Mouse (Mus musculus): Measurements from ENCODE around the gene Dlgap4. TPM values are rescaled to one million over a fixed set of nuclear protein-coding genes. Genes with fewer than 3 reads are reported as not detected.

Dlgap4 gene
- polyA plus RNA-seq, 1 experiment from 2014 or later = 57.8 TPM

- Histone ChIP-seq H3K27ac (ENCODE audit: low read length) (no peak overlapping the region), H3K4me2 (ENCODE audit: low read depth, low read length) (no peak overlapping the region), H3K9me3 (replicated peaks; ENCODE audit: control insufficient read depth, low read length) (peaks cover 3% of the 10 kb centered on the region; the same call in 1 of the 2 replicates), H3K9ac (ENCODE audit: low read length) (no peak overlapping the region), H3K4me3 (ENCODE audit: low read length) (no peak overlapping the region), H3K27me3 (ENCODE audit: control insufficient read depth, insufficient read depth, low read length) (peaks cover 11% of the 10 kb centered on the region; the same call in 1 of the 2 replicates), H3K36me3 (ENCODE audit: control insufficient read depth, insufficient read depth) (no peaks in the 10 kb centered on the region), H3K4me1 (ENCODE audit: control insufficient read depth, insufficient read depth, low read length) (no peaks in the 10 kb centered on the region)
- WGBS = 65% methylated on average over 6 of the region's 6 CpGs
- no peak for ATAC-seq (replicated peaks; ENCODE audit: extremely low read depth, insufficient read depth, low FRiP score)
These were observed 31.6 kb downstream of the Dlgap4 start for GRCm38 (mm10) chr2:156645145-156645544.

DNA sequence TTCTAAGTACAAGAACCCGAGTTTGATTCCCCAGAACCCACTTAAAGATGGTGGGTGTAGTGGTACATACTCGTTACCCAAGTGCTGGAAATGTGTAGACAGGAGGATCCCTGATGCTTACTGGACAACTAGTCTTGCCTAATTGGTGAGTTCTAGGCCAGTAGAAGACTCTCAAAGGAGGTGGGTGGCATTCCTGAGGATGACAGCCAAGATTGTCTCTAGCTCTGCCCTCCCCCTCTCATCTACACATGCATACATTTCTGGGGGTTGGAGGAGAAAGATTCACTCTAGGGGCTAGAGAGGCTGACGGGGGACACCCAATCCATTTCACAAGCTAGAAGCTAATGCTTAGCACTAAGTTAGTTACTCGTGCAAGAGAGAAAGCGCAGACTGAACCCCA lies 33.4 kb downstream of the Dlgap4 start:
- no peak for ATAC-seq (replicated peaks; ENCODE audit: extremely low read depth, insufficient read depth, low FRiP score)
- H3K27ac ChIP-seq (ENCODE audit: low read length) = no peak overlapping the region
- no peaks in the 10 kb centered on the region for H3K36me3 ChIP-seq (ENCODE audit: control insufficient read depth, insufficient read depth)
- no peaks in the 10 kb centered on the region for H3K4me1 ChIP-seq (ENCODE audit: control insufficient read depth, insufficient read depth, low read length)
- H3K9me3 ChIP-seq (replicated peaks; ENCODE audit: control insufficient read depth, low read length) = peaks cover 3% of the 10 kb centered on the region; the same call in 1 of the 2 replicates
- no peak overlapping the region for H3K4me2 ChIP-seq (ENCODE audit: low read depth, low read length)
- 62% methylated on average over 5 of the region's 5 CpGs for WGBS
- peaks cover 14% of the 10 kb centered on the region; the same call in 1 of the 2 replicates for H3K27me3 ChIP-seq (ENCODE audit: control insufficient read depth, insufficient read depth, low read length)
- no peak overlapping the region for H3K4me3 ChIP-seq (ENCODE audit: low read length)
- no peak overlapping the region for H3K9ac ChIP-seq (ENCODE audit: low read length)

GRCm38 (mm10) chr2:156648042-156648441 lies 34.5 kb downstream of the Dlgap4 start:
- Histone ChIP-seq H3K9me3 (replicated peaks; ENCODE audit: control insufficient read depth, low read length) (no peaks in the 10 kb centered on the region), H3K4me1 (ENCODE audit: control insufficient read depth, insufficient read depth, low read length) (no peaks in the 10 kb centered on the region), H3K27me3 (ENCODE audit: control insufficient read depth, insufficient read depth, low read length) (peaks cover 19% of the 10 kb centered on the region; the same call in 1 of the 2 replicates), H3K9ac (ENCODE audit: low read length) (no peak overlapping the region), H3K4me3 (ENCODE audit: low read length) (no peak overlapping the region), H3K4me2 (ENCODE audit: low read depth, low read length) (no peak overlapping the region), H3K27ac (ENCODE audit: low read length) (no peak overlapping the region), H3K36me3 (ENCODE audit: control insufficient read depth, insufficient read depth) (no peaks in the 10 kb centered on the region)
- ATAC-seq (replicated peaks; ENCODE audit: extremely low read depth, insufficient read depth, low FRiP score) = no peak
- WGBS = 64% methylated on average over 5 of the region's 5 CpGs

GRCm38 (mm10) chr2:156649450-156649849 lies 35.9 kb downstream of the Dlgap4 start:
- no peak for ATAC-seq (replicated peaks; ENCODE audit: extremely low read depth, insufficient read depth, low FRiP score)
- peaks cover 21% of the 10 kb centered on the region; the same call in 1 of the 2 replicates for H3K27me3 ChIP-seq (ENCODE audit: control insufficient read depth, insufficient read depth, low read length)

DNA sequence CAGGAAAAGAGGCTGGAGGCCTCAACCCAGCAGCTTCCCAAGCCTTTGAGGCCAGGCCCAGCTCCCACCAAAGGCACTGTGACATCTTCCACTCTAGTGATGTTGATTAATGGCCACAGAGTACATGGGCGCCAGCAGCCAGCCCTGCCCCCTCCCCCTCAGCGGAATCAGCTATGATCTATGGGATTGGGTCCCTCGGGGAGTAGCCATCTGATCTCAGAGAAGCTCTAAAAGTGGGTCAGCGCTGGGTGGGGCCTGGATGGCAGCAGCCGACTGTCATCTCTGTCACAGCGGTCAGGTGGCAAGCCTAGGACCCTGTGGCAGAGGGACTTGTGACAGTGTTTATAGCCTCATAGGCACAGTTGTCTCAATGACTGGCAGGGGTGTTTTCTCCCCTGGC lies 37.5 kb downstream of the Dlgap4 start:
- Histone ChIP-seq H3K27me3 (ENCODE audit: control insufficient read depth, insufficient read depth, low read length) (peaks cover 22% of the 10 kb centered on the region; the same call in 1 of the 2 replicates), H3K4me2 (ENCODE audit: low read depth, low read length) (no peak overlapping the region), H3K36me3 (ENCODE audit: control insufficient read depth, insufficient read depth) (no peaks in the 10 kb centered on the region), H3K9me3 (replicated peaks; ENCODE audit: control insufficient read depth, low read length) (no peaks in the 10 kb centered on the region), H3K27ac (ENCODE audit: low read length) (no peak overlapping the region), H3K4me1 (ENCODE audit: control insufficient read depth, insufficient read depth, low read length) (no peaks in the 10 kb centered on the region), H3K4me3 (ENCODE audit: low read length) (no peak overlapping the region), H3K9ac (ENCODE audit: low read length) (no peak overlapping the region)
- ATAC-seq (replicated peaks; ENCODE audit: extremely low read depth, insufficient read depth, low FRiP score) = no peak
- 68% methylated on average over 6 of the region's 6 CpGs for WGBS

More at GRCm38 (mm10) chr2:156649450-156649849, 35.9 kb downstream of the Dlgap4 start:
- 58% methylated on average over 5 of the region's 5 CpGs for WGBS
- Histone ChIP-seq H3K9ac (ENCODE audit: low read length) (no peak overlapping the region), H3K9me3 (replicated peaks; ENCODE audit: control insufficient read depth, low read length) (no peaks in the 10 kb centered on the region), H3K4me3 (ENCODE audit: low read length) (no peak overlapping the region), H3K27ac (ENCODE audit: low read length) (no peak overlapping the region), H3K4me2 (ENCODE audit: low read depth, low read length) (no peak overlapping the region), H3K4me1 (ENCODE audit: control insufficient read depth, insufficient read depth, low read length) (no peaks in the 10 kb centered on the region), H3K36me3 (ENCODE audit: control insufficient read depth, insufficient read depth) (no peaks in the 10 kb centered on the region)

DNA sequence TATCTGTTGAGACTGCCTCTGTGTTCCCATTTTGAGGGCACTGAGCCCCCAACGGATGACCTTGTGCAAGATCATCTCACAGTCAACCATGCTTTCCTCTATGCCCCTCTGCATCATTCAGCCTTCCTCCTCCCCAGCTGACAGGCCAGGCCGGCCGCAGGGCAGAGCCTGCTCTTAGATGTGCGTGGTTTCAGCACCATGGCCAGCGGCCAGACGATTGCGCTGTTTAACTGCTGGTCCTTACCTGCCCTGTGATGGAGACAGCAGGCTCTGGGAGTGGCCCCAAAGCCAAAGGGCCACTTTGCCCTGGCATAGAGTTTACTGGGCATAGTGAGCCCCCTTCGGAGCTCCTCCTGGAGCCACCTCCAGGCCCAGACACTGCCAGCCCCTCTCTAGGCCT lies 39.3 kb downstream of the Dlgap4 start:
- no peak overlapping the region for H3K27ac ChIP-seq (ENCODE audit: low read length)
- H3K4me2 ChIP-seq (ENCODE audit: low read depth, low read length) = no peak overlapping the region
- no peaks in the 10 kb centered on the region for H3K36me3 ChIP-seq (ENCODE audit: control insufficient read depth, insufficient read depth)
- H3K4me1 ChIP-seq (ENCODE audit: control insufficient read depth, insufficient read depth, low read length) = no peaks in the 10 kb centered on the region
- no peak; the same call in 1 of the 2 replicates for ATAC-seq (replicated peaks; ENCODE audit: extremely low read depth, insufficient read depth, low FRiP score)
- peaks cover 16% of the 10 kb centered on the region; the same call in 1 of the 2 replicates for H3K27me3 ChIP-seq (ENCODE audit: control insufficient read depth, insufficient read depth, low read length)
- no peaks in the 10 kb centered on the region for H3K9me3 ChIP-seq (replicated peaks; ENCODE audit: control insufficient read depth, low read length)
- no peak overlapping the region for H3K9ac ChIP-seq (ENCODE audit: low read length)
- 7% methylated on average over 8 of the region's 8 CpGs for WGBS
- no peak overlapping the region for H3K4me3 ChIP-seq (ENCODE audit: low read length)

DNA sequence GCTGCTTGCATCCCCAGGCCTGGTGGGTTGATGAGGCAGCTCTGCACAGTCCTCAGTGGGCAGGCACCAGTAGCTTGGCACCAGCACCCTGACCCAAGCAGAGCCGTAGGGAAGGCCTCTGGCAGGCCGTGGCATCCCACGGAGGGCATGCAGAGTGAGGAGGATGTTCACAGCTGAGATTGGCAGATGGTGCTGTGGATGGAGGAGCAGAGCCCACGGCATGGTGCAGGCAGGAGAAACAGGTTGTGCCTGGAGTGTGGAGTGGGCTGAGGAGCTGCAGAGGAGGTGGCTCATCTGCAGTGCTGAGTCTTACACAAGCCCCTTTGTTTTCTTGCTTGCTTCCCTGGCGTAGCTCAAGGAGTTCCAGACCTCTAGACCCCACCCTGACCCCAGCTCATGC lies 40.6 kb downstream of the Dlgap4 start:
- no peak for ATAC-seq (replicated peaks; ENCODE audit: extremely low read depth, insufficient read depth, low FRiP score)
- Histone ChIP-seq H3K36me3 (ENCODE audit: control insufficient read depth, insufficient read depth) (no peaks in the 10 kb centered on the region), H3K27me3 (ENCODE audit: control insufficient read depth, insufficient read depth, low read length) (peaks cover 16% of the 10 kb centered on the region; the same call in 1 of the 2 replicates), H3K4me2 (ENCODE audit: low read depth, low read length) (no peak overlapping the region), H3K4me1 (ENCODE audit: control insufficient read depth, insufficient read depth, low read length) (no peaks in the 10 kb centered on the region), H3K9me3 (replicated peaks; ENCODE audit: control insufficient read depth, low read length) (no peaks in the 10 kb centered on the region), H3K9ac (ENCODE audit: low read length) (no peak overlapping the region), H3K4me3 (ENCODE audit: low read length) (no peak overlapping the region), H3K27ac (ENCODE audit: low read length) (no peak overlapping the region)
- 65% methylated on average over 5 of the region's 5 CpGs for WGBS

- H3K4me3 ChIP-seq (ENCODE audit: low read length) = no peak overlapping the region
- H3K36me3 ChIP-seq (ENCODE audit: control insufficient read depth, insufficient read depth) = no peaks in the 10 kb centered on the region
- H3K4me1 ChIP-seq (ENCODE audit: control insufficient read depth, insufficient read depth, low read length) = no peaks in the 10 kb centered on the region
- no peak overlapping the region for H3K4me2 ChIP-seq (ENCODE audit: low read depth, low read length)
- ATAC-seq (replicated peaks; ENCODE audit: extremely low read depth, insufficient read depth, low FRiP score) = no peak
- 55% methylated on average over 5 of the region's 5 CpGs for WGBS
- no peaks in the 10 kb centered on the region for H3K9me3 ChIP-seq (replicated peaks; ENCODE audit: control insufficient read depth, low read length)
- H3K9ac ChIP-seq (ENCODE audit: low read length) = no peak overlapping the region
- H3K27me3 ChIP-seq (ENCODE audit: control insufficient read depth, insufficient read depth, low read length) = peaks cover 16% of the 10 kb centered on the region; the same call in 1 of the 2 replicates
- H3K27ac ChIP-seq (ENCODE audit: low read length) = no peak overlapping the region
These were observed 42.1 kb downstream of the Dlgap4 start for GRCm38 (mm10) chr2:156655626-156656025.

- WGBS = 79% methylated on average over 8 of the region's 8 CpGs
- no peak overlapping the region for H3K4me3 ChIP-seq (ENCODE audit: low read length)
- no peak overlapping the region for H3K9ac ChIP-seq (ENCODE audit: low read length)
- ATAC-seq (replicated peaks; ENCODE audit: extremely low read depth, insufficient read depth, low FRiP score) = no peak
- H3K9me3 ChIP-seq (replicated peaks; ENCODE audit: control insufficient read depth, low read length) = no peaks in the 10 kb centered on the region
- no peak overlapping the region for H3K27ac ChIP-seq (ENCODE audit: low read length)
- H3K36me3 ChIP-seq (ENCODE audit: control insufficient read depth, insufficient read depth) = no peaks in the 10 kb centered on the region
- peaks cover 10% of the 10 kb centered on the region; the same call in 1 of the 2 replicates for H3K27me3 ChIP-seq (ENCODE audit: control insufficient read depth, insufficient read depth, low read length)
- H3K4me2 ChIP-seq (ENCODE audit: low read depth, low read length) = no peak overlapping the region
- no peaks in the 10 kb centered on the region for H3K4me1 ChIP-seq (ENCODE audit: control insufficient read depth, insufficient read depth, low read length)
These were observed 44.0 kb downstream of the Dlgap4 start for GRCm38 (mm10) chr2:156657522-156657921.

All from heart, embryonic 16.5 days (tissue).